Comparison of ENCODE assay signal across 10 mouse cellular contexts in the genomic region with DNA sequence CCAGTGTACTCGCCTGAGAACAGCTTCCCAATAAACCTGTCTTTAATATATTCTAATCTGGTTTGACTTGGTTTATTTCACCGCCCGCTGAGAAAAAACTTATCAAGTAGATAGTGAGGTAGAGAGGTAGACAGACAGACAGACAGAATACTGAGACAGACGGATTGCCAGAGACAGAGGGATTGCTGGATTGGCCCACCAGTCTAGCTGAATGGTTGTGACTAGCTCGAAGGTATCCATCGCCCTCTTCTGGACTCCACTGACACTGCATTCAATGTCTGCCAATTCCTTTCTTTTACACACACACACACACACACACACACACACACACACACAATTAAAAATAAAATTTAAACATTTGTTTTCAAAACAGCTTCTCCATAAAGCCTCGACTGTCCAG. TPM values are rescaled to one million over a fixed set of nuclear protein-coding genes. Genes with fewer than 3 reads are reported as not detected.
A peak's percentile ranks its signal among the peaks of the same experiment; 100 is the strongest.
DNase-seq lines count a peak whose midpoint lies in the region; ATAC-seq and TF ChIP-seq lines count a peak whose summit lies in the region.
"Had no signal": no experiment of that assay in that cellular context is flagged by ENCODE, and none has a peak within 500 bp of the region (broad histone marks: within the 10 kb centered on the region; RNA-seq: fewer than 3 reads in every experiment).

No protein-coding gene starts in this region.

- DNase-seq in ES-E14 (ENCODE audit: low read depth, low spot score) (peak; percentile 63), MN1 (ENCODE audit: low spot score) (no peak)
- DNase-seq in left cerebral cortex, postnatal 14 days (ENCODE audit: low spot score in 2 of 2): peak; percentile 73 to 86
- DNase-seq in ovary, postnatal 10 days (ENCODE audit: low spot score): peak; percentile 2

- intact Hi-C loops in left cerebral cortex, postnatal 14 days (cut with DNase I): loop anchor here (2.0 to 10.0 kb wide), 3 partner anchors 94 to 692 kb away; a partner anchor contains a TSS

- no peaks in the 10 kb centered on the region for H3K9me3 ChIP-seq in intestine, postnatal 0 days (ENCODE audit: control insufficient read depth)
- no peaks in the 10 kb centered on the region for H3K9me3 ChIP-seq in intestine, embryonic 15.5 days
- no peaks in the 10 kb centered on the region for H3K9me3 ChIP-seq in ES-E14 (ENCODE audit: control insufficient read depth, insufficient read depth, low read depth, low read length)
- H3K9me3 ChIP-seq: heart, embryonic 15.5 days; neural tube, embryonic 12.5 days had no signal

- no peaks in the 10 kb centered on the region for H3K4me1 ChIP-seq in intestine, postnatal 0 days (replicated peaks; ENCODE audit: control insufficient read depth, insufficient read depth, low read length)
- no peaks in the 10 kb centered on the region for H3K4me1 ChIP-seq in intestine, embryonic 15.5 days (replicated peaks)
- peaks cover 0 to 2% of the 10 kb centered on the region in 2 experiments; a peak in 2 of 4 replicates for H3K4me1 ChIP-seq in ES-E14 (ENCODE audit: control insufficient read depth in 2 of 2, insufficient read depth in 2 of 2, low read length in 2 of 2, poor library complexity in 1 of 2)
- peaks cover 2% of the 10 kb centered on the region; the same call in 1 of the 2 replicates for H3K4me1 ChIP-seq in bone marrow, adult 2 months (ENCODE audit: control insufficient read depth, insufficient read depth, low read length)
- H3K4me1 ChIP-seq: heart, embryonic 15.5 days; neural tube, embryonic 12.5 days had no signal

- TF ChIP-seq POLR2A in bone marrow, adult 2 months (IDR thresholded peaks at IDR 0.05; ENCODE audit: borderline replicate concordance, control insufficient read depth, low read depth, low read length): no peak

- no peak overlapping the region for H3K4me2 ChIP-seq in intestine, postnatal 0 days (replicated peaks; ENCODE audit: low read depth)
- no peak overlapping the region for H3K4me2 ChIP-seq in intestine, embryonic 15.5 days (replicated peaks)
- H3K4me2 ChIP-seq: heart, embryonic 15.5 days; neural tube, embryonic 12.5 days had no signal

- no peak overlapping the region for H3K9ac ChIP-seq in intestine, postnatal 0 days (ENCODE audit: low read depth, low read length)
- no peak overlapping the region for H3K9ac ChIP-seq in intestine, embryonic 15.5 days
- H3K9ac ChIP-seq in ES-E14 (ENCODE audit: insufficient read depth, low read depth, low read length, poor library complexity, severe bottlenecking): no peak overlapping the region
- H3K9ac ChIP-seq: heart, embryonic 15.5 days; neural tube, embryonic 12.5 days had no signal

- WGBS in intestine, postnatal 0 days: 40% methylated on average over 7 of the region's 7 CpGs
- 39% methylated on average over 7 of the region's 7 CpGs for WGBS in intestine, embryonic 15.5 days
- 48% methylated on average over 7 of the region's 7 CpGs for WGBS in bone marrow, adult 2 months

- TF ChIP-seq CTCF in intestine, postnatal 0 days (IDR thresholded peaks at IDR 0.05; ENCODE audit: low read depth): peak; percentile 81
- TF ChIP-seq CTCF in bone marrow, adult 2 months (IDR thresholded peaks at IDR 0.05; ENCODE audit: control insufficient read depth, insufficient read depth, low read length): peak; percentile 68

- no peak overlapping the region for H3K27ac ChIP-seq in intestine, postnatal 0 days (ENCODE audit: low read depth, low read length)
- H3K27ac ChIP-seq in intestine, embryonic 15.5 days: no peak overlapping the region
- no peak overlapping the region; the same call in 1 of the 2 replicates for H3K27ac ChIP-seq in ES-E14 (ENCODE audit: insufficient read depth, low read depth, low read length, poor library complexity, severe bottlenecking)
- no peak overlapping the region for H3K27ac ChIP-seq in bone marrow, adult 2 months (ENCODE audit: control insufficient read depth, insufficient read depth, low read depth, low read length, poor library complexity)
- H3K27ac ChIP-seq: heart, embryonic 15.5 days; neural tube, embryonic 12.5 days had no signal

- no peaks in the 10 kb centered on the region for H3K36me3 ChIP-seq in intestine, postnatal 0 days (ENCODE audit: control insufficient read depth, insufficient read depth)
- no peaks in the 10 kb centered on the region for H3K36me3 ChIP-seq in intestine, embryonic 15.5 days
- no peaks in the 10 kb centered on the region for H3K36me3 ChIP-seq in ES-E14 (ENCODE audit: control insufficient read depth, insufficient read depth, low read length, poor library complexity, severe bottlenecking)
- H3K36me3 ChIP-seq: heart, embryonic 15.5 days; neural tube, embryonic 12.5 days had no signal

- H3K27me3 ChIP-seq in intestine, postnatal 0 days (replicated peaks; ENCODE audit: control insufficient read depth, insufficient read depth, low read length): no peaks in the 10 kb centered on the region
- H3K27me3 ChIP-seq in intestine, embryonic 15.5 days (replicated peaks): no peaks in the 10 kb centered on the region
- H3K27me3 ChIP-seq: heart, embryonic 15.5 days; neural tube, embryonic 12.5 days had no signal

- ATAC-seq in intestine, postnatal 0 days: no peak
- ATAC-seq in intestine, embryonic 15.5 days: no peak
- peak; percentile 76 for ATAC-seq in granulocyte monocyte progenitor cell, adult 5-6 weeks (replicated peaks; ENCODE audit: poor library complexity, severe bottlenecking)

- in situ Hi-C loops in ES-E14 (cut with MboI; ENCODE audit: low sequenced_read_pairs in 2 of 2, unreplicated experiment in 2 of 2): no loop called here

- H3K4me3 ChIP-seq in intestine, postnatal 0 days (ENCODE audit: low read depth, low read length): no peak overlapping the region
- no peak overlapping the region for H3K4me3 ChIP-seq in intestine, embryonic 15.5 days (replicated peaks)
- peak overlapping the region; percentile 43 to 56 for H3K4me3 ChIP-seq in ES-E14 (ENCODE audit: insufficient read depth in 1 of 2, low read depth in 1 of 2, low read length in 2 of 2, poor library complexity in 1 of 2, severe bottlenecking in 1 of 2)
- H3K4me3 ChIP-seq in bone marrow, adult 2 months (replicated peaks; ENCODE audit: control insufficient read depth, low read depth, low read length): no peak overlapping the region
- H3K4me3 ChIP-seq: heart, embryonic 15.5 days; neural tube, embryonic 12.5 days had no signal

TF ChIP-seq in ES-E14, 5 proteins besides CTCF, POLR2A, EP300 and RAD21:
- no peak for TF ChIP-seq MAFK (IDR thresholded peaks at IDR 0.05; ENCODE audit: insufficient read depth, low read depth, low read length)
- peak; percentile 15; the same call in 1 of the 2 replicates for TF ChIP-seq ZC3H11A (IDR thresholded peaks at IDR 0.05; ENCODE audit: borderline replicate concordance, low read depth, low read length)
- TF ChIP-seq CHD2 (IDR thresholded peaks at IDR 0.05; ENCODE audit: low read depth, low read length): no peak
- TF ChIP-seq ZNF384 (IDR thresholded peaks at IDR 0.05; ENCODE audit: low read depth, low read length): no peak

RNA-seq across cellular contexts. Expression of a gene that starts 8.8 kb away (rescaled TPM):
- polyA plus RNA-seq in intestine, postnatal 0 days (2015; fragmentation: Nextera tagmentation; extraction: Ambion mirVana): 65.7 and 69.8 TPM in 2 replicates
- polyA plus RNA-seq in intestine, embryonic 15.5 days (2015; fragmentation: Nextera tagmentation; extraction: Ambion mirVana): 171 and 190 TPM in 2 replicates
- 133 and 195 TPM in 2 replicates for total RNA-seq in ES-E14 (2012; rRNA removed)
- 82.0 and 115 TPM in 2 replicates for polyA plus RNA-seq in bone marrow, adult 2 months (2011; ENCODE audit: insufficient read depth, insufficient read length, low replicate concordance, missing spikeins)
- 233 and 243 TPM in 2 replicates for total RNA-seq in granulocyte monocyte progenitor cell, adult 5-6 weeks (2014; fragmentation: Nextera tagmentation)
- 318 and 327 TPM in 2 replicates for total RNA-seq in granulocyte monocyte progenitor cell, adult 5-6 weeks (2017)
- total RNA-seq in left cerebral cortex, postnatal 14 days (2021): 10 to 100 TPM; 14.8 to 15.6 TPM

RNA-seq across cellular contexts. Expression of a gene that starts 19.2 kb away (rescaled TPM):
- 82.1 and 84.0 TPM in 2 replicates for polyA plus RNA-seq in intestine, postnatal 0 days (2015; fragmentation: Nextera tagmentation; extraction: Ambion mirVana)
- polyA plus RNA-seq in intestine, embryonic 15.5 days (2015; fragmentation: Nextera tagmentation; extraction: Ambion mirVana): 97.9 and 102 TPM in 2 replicates
- total RNA-seq in ES-E14 (2012; rRNA removed): 62.1 and 73.0 TPM in 2 replicates
- 8.1 and 22.2 TPM in 2 replicates for polyA plus RNA-seq in bone marrow, adult 2 months (2011; ENCODE audit: insufficient read depth, insufficient read length, low replicate concordance, missing spikeins)
- 24.8 and 45.6 TPM in 2 replicates for total RNA-seq in granulocyte monocyte progenitor cell, adult 5-6 weeks (2014; fragmentation: Nextera tagmentation)
- 55.0 and 56.5 TPM in 2 replicates for total RNA-seq in granulocyte monocyte progenitor cell, adult 5-6 weeks (2017)
- 100 to 1,000 TPM; 212 to 216 TPM for total RNA-seq in left cerebral cortex, postnatal 14 days (2021)

RNA-seq across cellular contexts. Expression of a gene that starts 37.6 kb away (rescaled TPM):
- polyA plus RNA-seq in intestine, postnatal 0 days (2015; fragmentation: Nextera tagmentation; extraction: Ambion mirVana): 1.8 and 2.0 TPM in 2 replicates
- polyA plus RNA-seq in intestine, embryonic 15.5 days (2015; fragmentation: Nextera tagmentation; extraction: Ambion mirVana): 2.2 and 3.3 TPM in 2 replicates
- 0.48 and 0.54 TPM in 2 replicates for total RNA-seq in ES-E14 (2012; rRNA removed)
- not detected in 2 replicates for polyA plus RNA-seq in bone marrow, adult 2 months (2011; ENCODE audit: insufficient read depth, insufficient read length, low replicate concordance, missing spikeins)
- 1.6 TPM in 1 of 2 replicates, not detected in the other for total RNA-seq in granulocyte monocyte progenitor cell, adult 5-6 weeks (2014; fragmentation: Nextera tagmentation)
- 0.67 and 1.3 TPM in 2 replicates for total RNA-seq in granulocyte monocyte progenitor cell, adult 5-6 weeks (2017)
- total RNA-seq in left cerebral cortex, postnatal 14 days (2021): 1 to 10 TPM; 2.2 to 3.2 TPM

Comparison
In these comparisons a context has a peak if more than half of its experiments do, and no peak if none do; other contexts are left out.
1. H3K4me3 ChIP-seq: peak in ES-E14 (2 of 2); none in intestine, postnatal 0 days (single experiment), intestine, embryonic 15.5 days (single experiment) and bone marrow, adult 2 months (single experiment).